Mouse (Mus musculus): ENCODE measurements around the gene Tmub2.
A peak's percentile ranks its signal among the peaks of the same experiment; 100 is the strongest.
"Not testable (repeated sequence)": the region's sequence is repeated elsewhere in the genome, so short reads cannot be mapped to it uniquely, and the experiment has no call there.

Gene Tmub2

GRCm38 (mm10) chr11:102279595-102279994 is 5.1 kb upstream of the Tmub2 start:
- no peak for DNase-seq (ENCODE audit: low spot score)

GRCm38 (mm10) chr11:102280267-102280666 is 4.5 kb upstream of the Tmub2 start:
- not testable (repeated sequence) for DNase-seq (ENCODE audit: low spot score)

- no peak for DNase-seq (ENCODE audit: low spot score)
These were observed 809 bp upstream of the Tmub2 start for GRCm38 (mm10) chr11:102283922-102284321.

- no peak for DNase-seq (ENCODE audit: low spot score)
These were observed 534 bp downstream of the Tmub2 start for GRCm38 (mm10) chr11:102285095-102285834.

GRCm38 (mm10) chr11:102287485-102287884 is 2.8 kb downstream of the Tmub2 start:
- DNase-seq (ENCODE audit: low spot score), result no peak

GRCm38 (mm10) chr11:102288027-102288804 is 3.5 kb downstream of the Tmub2 start:
- DNase-seq (ENCODE audit: low spot score), result no peak

- DNase-seq (ENCODE audit: low spot score), result no peak
These were observed 4.2 kb downstream of the Tmub2 start for GRCm38 (mm10) chr11:102288913-102289312.

GRCm38 (mm10) chr11:102289511-102290100 is 4.9 kb downstream of the Tmub2 start:
- DNase-seq (ENCODE audit: low spot score), result no peak

- no peak for DNase-seq (ENCODE audit: low spot score)
These were observed 5.4 kb downstream of the Tmub2 start for GRCm38 (mm10) chr11:102290141-102290540.

- no peak for DNase-seq (ENCODE audit: low spot score)
These were observed 6.4 kb downstream of the Tmub2 start for GRCm38 (mm10) chr11:102291051-102291535.

- no peak for DNase-seq (ENCODE audit: low spot score)
These were observed 9.2 kb downstream of the Tmub2 start for GRCm38 (mm10) chr11:102293971-102294370.

GRCm38 (mm10) chr11:102294416-102294815 is 9.7 kb downstream of the Tmub2 start:
- DNase-seq (ENCODE audit: low spot score), result no peak

GRCm38 (mm10) chr11:102294887-102295597 is 10.3 kb downstream of the Tmub2 start:
- DNase-seq (ENCODE audit: low spot score), result no peak

- no peak for DNase-seq (ENCODE audit: low spot score)
These were observed 11.1 kb downstream of the Tmub2 start for GRCm38 (mm10) chr11:102295598-102296471.

GRCm38 (mm10) chr11:102296491-102297472 is 12.1 kb downstream of the Tmub2 start, which contains the start of gene Atxn7l3:
Atxn7l3 (minus strand) TSS chr11:102296631.
- peak; percentile 98 for DNase-seq (ENCODE audit: low spot score)

GRCm38 (mm10) chr11:102297577-102298556 is 13.1 kb downstream of the Tmub2 start:
- no peak for DNase-seq (ENCODE audit: low spot score)

GRCm38 (mm10) chr11:102299839-102300238 is 15.1 kb downstream of the Tmub2 start:
- peak; percentile 65 for DNase-seq (ENCODE audit: low spot score)

- DNase-seq (ENCODE audit: low spot score), result no peak
These were observed 19.4 kb downstream of the Tmub2 start for GRCm38 (mm10) chr11:102304141-102304540.

- DNase-seq (ENCODE audit: low spot score), result no peak
These were observed 20.6 kb downstream of the Tmub2 start for GRCm38 (mm10) chr11:102305359-102305758.
